Mouse (Mus musculus) lung, embryonic 16.5 days (tissue): Measurements from ENCODE around the gene Tfpt. TPM values are rescaled to one million over a fixed set of nuclear protein-coding genes. Genes with fewer than 3 reads are reported as not detected.

Experiments used
- ATAC-seq: fragments of 200-750 bp; cut with Nextera tagmentation; 2 replicates; pipeline ENCODE4 v1.8.0; 2017; ENCODE audit warnings: low read depth, mild to moderate bottlenecking, moderate library complexity
- H3K27ac ChIP-seq: fragments of 300-500 bp; sonication (generic); 2 replicates; pipeline ENCODE4 v1.5.1; 2014; ENCODE audit warnings: mild to moderate bottlenecking, control low read depth, low read length
- H3K27me3 ChIP-seq: fragments of 300-500 bp; sonication (generic); 2 replicates; pipeline ENCODE4 v1.6.1; 2014; ENCODE audit warnings: low read depth, low read length, mixed read lengths; ENCODE audit not compliant: control insufficient read depth, insufficient read depth
- H3K36me3 ChIP-seq: fragments of 300-500 bp; sonication (generic); 2 replicates; pipeline ENCODE4 v1.6.1; 2014; ENCODE audit warnings: low read length; ENCODE audit not compliant: control insufficient read depth, insufficient read depth
- H3K4me1 ChIP-seq: fragments of 300-500 bp; sonication (generic); replicated peaks from 2 replicates; pipeline ENCODE4 v1.6.1; 2014; ENCODE audit warnings: low read length, mixed read lengths; ENCODE audit not compliant: control insufficient read depth, insufficient read depth
- H3K4me2 ChIP-seq: fragments of 300-500 bp; sonication (generic); 2 replicates; pipeline ENCODE4 v1.6.1; 2014; ENCODE audit warnings: low read depth, low read length, control low read depth
- H3K4me3 ChIP-seq: fragments of 300-500 bp; sonication (generic); 2 replicates; pipeline ENCODE4 v1.5.1; 2014; ENCODE audit warnings: mild to moderate bottlenecking, low read length, control low read depth
- H3K9ac ChIP-seq: fragments of 300-500 bp; sonication (generic); 2 replicates; pipeline ENCODE4 v1.6.1; 2014; ENCODE audit warnings: low read length, control low read depth
- H3K9me3 ChIP-seq: fragments of 300-500 bp; sonication (generic); 2 replicates; pipeline ENCODE4 v1.6.1; 2016; ENCODE audit warnings: low read length; ENCODE audit not compliant: control insufficient read depth
- WGBS: fragments of 180-500 bp; shearing (Covaris S2); extraction: QIAGEN DNeasy Blood & Tissue Kit; methylation state at CpG from one replicate; pipeline ENCODE4 v1.1.7; 2014; 5-methylcytosine and 5-hydroxymethylcytosine counted together
- polyA plus RNA-seq: library from polyadenylated mRNA; unstranded; fragments of >200 nt; fragmentation: Nextera tagmentation; extraction: Ambion mirVana; gene quantifications from 2 replicates; pipeline ENCODE4 v1.2.1, GENCODE M21; 2015

The Tfpt gene
- polyA plus RNA-seq: 19.1 and 19.9 TPM in 2 replicates

GRCm38 (mm10) chr7:3629543-3630477, at the start of gene Tfpt, which contains the start of gene Prpf31:
TSS of gene Tfpt (minus strand) at chr7:3629929.
TSS of gene Prpf31 (plus strand) at chr7:3629985.
- ATAC-seq: peak; percentile 92
- H3K27ac ChIP-seq: peak within 1 kb of the TSS; percentile 86
- peak within 1 kb of the TSS; percentile 92 for H3K4me2 ChIP-seq
- under 1% methylated on average over 47 of the region's 47 CpGs for WGBS
- H3K9me3 ChIP-seq: no peaks in the 10 kb centered on the region
- H3K27me3 ChIP-seq: no peaks in the 10 kb centered on the region
- H3K4me1 ChIP-seq: peaks cover 17% of the 10 kb centered on the region
- peak within 1 kb of the TSS; percentile 61 for H3K4me3 ChIP-seq
- peak within 1 kb of the TSS; percentile 80 for H3K9ac ChIP-seq
- H3K36me3 ChIP-seq: peaks cover 4% of the 10 kb centered on the region; the same call in 1 of the 2 replicates

DNA sequence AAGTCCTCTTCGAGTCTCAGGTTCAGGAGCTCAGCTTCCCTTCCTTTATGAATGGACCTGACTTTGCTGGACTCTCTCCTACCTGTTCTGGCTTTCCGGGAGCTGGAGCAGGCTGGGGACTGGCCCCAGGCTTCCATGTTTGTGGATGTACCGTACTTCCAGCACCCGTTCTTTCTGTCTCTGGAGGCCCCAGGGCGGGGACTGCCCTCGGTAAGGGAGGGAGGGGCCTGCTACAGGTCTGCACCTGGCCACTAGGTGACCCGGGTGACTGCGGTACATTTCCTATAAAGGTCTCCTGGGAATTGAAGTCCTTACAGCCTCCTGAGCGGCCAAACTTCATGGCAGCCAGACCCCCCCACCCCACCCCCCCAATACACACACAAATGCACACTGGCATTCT, 47.6 kb upstream of the Tfpt start, which contains the start of gene Tmc4:
Gene Tmc4 (minus strand): TSS at position 212 of the 400 bp plus-strand sequence.
- Histone ChIP-seq H3K27ac (peak within 1 kb of the TSS; percentile 17; the same call in 1 of the 2 replicates), H3K9ac (peak within 1 kb of the TSS; percentile 63), H3K4me3 (peak within 1 kb of the TSS; percentile 44), H3K4me1 (no peaks in the 10 kb centered on the region), H3K9me3 (no peaks in the 10 kb centered on the region), H3K4me2 (peak within 1 kb of the TSS; percentile 41), H3K36me3 (0 out of 2 replicates have a peak, but pooled peaks cover 3% of the 10 kb centered on the region), H3K27me3 (no peaks in the 10 kb centered on the region)
- peak; percentile 83 for ATAC-seq
- WGBS: 42% methylated on average over 9 of the region's 9 CpGs

DNA sequence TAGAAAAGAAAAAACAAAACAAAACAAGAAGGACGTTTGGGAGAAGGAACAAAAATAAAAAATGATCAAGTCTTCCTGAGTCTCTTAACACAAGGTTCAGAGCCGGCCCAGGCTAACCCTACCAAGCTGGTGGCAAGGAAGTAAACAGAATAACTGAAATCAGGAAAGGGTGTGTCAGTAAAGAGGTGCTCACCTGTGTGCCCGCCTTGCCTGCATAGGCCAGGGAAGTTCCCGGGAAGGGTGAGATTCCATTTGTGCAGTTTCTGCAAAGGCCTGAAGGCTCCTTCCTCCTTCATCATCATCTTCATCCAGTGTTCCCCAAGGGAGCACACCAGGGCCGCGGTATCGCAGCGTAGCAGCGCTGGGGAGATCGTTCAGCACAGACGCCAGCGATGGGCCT, 46.6 kb upstream of the Tfpt start:
- Histone ChIP-seq H3K4me3 (peak overlapping the region; percentile 44), H3K9me3 (no peaks in the 10 kb centered on the region), H3K27ac (peak overlapping the region; percentile 17; the same call in 1 of the 2 replicates), H3K27me3 (no peaks in the 10 kb centered on the region), H3K4me1 (no peaks in the 10 kb centered on the region), H3K9ac (peak overlapping the region; percentile 63), H3K4me2 (peak overlapping the region; percentile 41), H3K36me3 (0 out of 2 replicates have a peak, but pooled peaks cover 3% of the 10 kb centered on the region)
- ATAC-seq: no peak
- WGBS: 76% methylated on average over 12 of the region's 12 CpGs

DNA sequence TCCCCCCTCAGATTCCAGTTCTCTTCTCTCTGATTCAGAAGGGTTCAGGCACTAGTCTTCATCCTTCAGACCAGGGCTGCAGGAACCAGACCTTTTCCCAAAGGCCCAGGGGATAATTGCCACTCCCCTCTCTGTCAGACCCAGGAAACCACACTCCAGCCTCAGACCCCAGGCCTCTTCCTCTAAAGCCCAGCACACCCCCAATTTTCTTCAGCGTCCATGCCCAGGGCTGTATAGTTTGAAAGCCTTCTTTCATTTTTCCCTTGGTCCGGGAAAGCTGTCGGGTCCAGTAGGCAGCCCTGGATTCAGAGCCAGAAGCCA, 45.5 kb upstream of the Tfpt start:
- Histone ChIP-seq H3K4me2 (no peak overlapping the region), H3K4me1 (no peaks in the 10 kb centered on the region), H3K27me3 (no peaks in the 10 kb centered on the region), H3K9me3 (no peaks in the 10 kb centered on the region), H3K9ac (no peak overlapping the region), H3K36me3 (0 out of 2 replicates have a peak, but pooled peaks cover 1% of the 10 kb centered on the region), H3K27ac (no peak overlapping the region), H3K4me3 (no peak overlapping the region)
- WGBS: 72% methylated on average over 3 of the region's 3 CpGs
- ATAC-seq: no peak

GRCm38 (mm10) chr7:3674507-3675227, 44.9 kb upstream of the Tfpt start:
- Histone ChIP-seq H3K4me1 (no peaks in the 10 kb centered on the region), H3K4me3 (no peak overlapping the region), H3K9me3 (no peaks in the 10 kb centered on the region), H3K4me2 (no peak overlapping the region), H3K27me3 (no peaks in the 10 kb centered on the region), H3K9ac (no peak overlapping the region), H3K27ac (no peak overlapping the region), H3K36me3 (no peaks in the 10 kb centered on the region)
- ATAC-seq: peak; percentile 82
- WGBS: 68% methylated on average over 10 of the region's 10 CpGs

DNA sequence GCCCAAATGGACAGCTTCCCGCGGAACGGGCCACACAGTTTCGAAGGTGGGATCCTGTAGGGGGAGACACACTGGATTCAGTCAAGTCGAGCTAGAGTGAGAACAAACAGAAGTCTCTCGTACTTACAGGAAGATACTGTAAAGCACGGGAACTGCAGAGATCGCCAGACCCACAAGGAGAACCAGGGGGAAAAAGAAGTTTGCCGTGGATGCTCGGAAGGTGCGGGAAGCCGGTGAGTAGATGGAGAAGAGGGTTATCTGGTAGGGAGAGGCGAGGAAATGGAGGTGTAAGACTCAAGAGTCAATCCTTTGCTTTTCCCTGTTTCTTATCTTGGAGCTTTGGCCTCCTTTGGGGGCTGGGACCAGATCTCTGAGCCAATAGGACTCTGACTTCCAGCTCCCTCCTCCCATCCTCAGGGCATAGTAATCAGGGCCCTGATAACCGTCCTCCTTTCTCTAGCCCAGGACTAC, 37.2 kb upstream of the Tfpt start:
- H3K27ac ChIP-seq: no peak overlapping the region
- H3K9me3 ChIP-seq: no peaks in the 10 kb centered on the region
- peak overlapping the region; percentile 38 for H3K4me2 ChIP-seq
- H3K9ac ChIP-seq: peak overlapping the region; percentile 49; the same call in 1 of the 2 replicates
- no peaks in the 10 kb centered on the region for H3K27me3 ChIP-seq
- H3K36me3 ChIP-seq: peaks cover 5% of the 10 kb centered on the region; the same call in 1 of the 2 replicates
- peak overlapping the region; percentile 24; the same call in 1 of the 2 replicates for H3K4me3 ChIP-seq
- H3K4me1 ChIP-seq: peaks cover 10% of the 10 kb centered on the region
- ATAC-seq: no peak
- 15% methylated on average over 14 of the region's 14 CpGs for WGBS

GRCm38 (mm10) chr7:3665215-3666114, 35.7 kb upstream of the Tfpt start, which contains the start of gene Leng1:
TSS of gene Leng1 (minus strand) at chr7:3665840.
- Histone ChIP-seq H3K36me3 (peaks cover 13% of the 10 kb centered on the region), H3K27me3 (no peaks in the 10 kb centered on the region), H3K9ac (peak within 1 kb of the TSS; percentile 78), H3K4me3 (peak within 1 kb of the TSS; percentile 66), H3K27ac (peak within 1 kb of the TSS; percentile 91), H3K4me2 (peak within 1 kb of the TSS; percentile 65), H3K9me3 (no peaks in the 10 kb centered on the region), H3K4me1 (peaks cover 10% of the 10 kb centered on the region)
- peak; percentile 98 for ATAC-seq
- WGBS: 2% methylated on average over 45 of the region's 45 CpGs

GRCm38 (mm10) chr7:3664524-3665214, 34.9 kb upstream of the Tfpt start:
- peak overlapping the region; percentile 66 for H3K4me3 ChIP-seq
- H3K9me3 ChIP-seq: no peaks in the 10 kb centered on the region
- peak overlapping the region; percentile 78 for H3K9ac ChIP-seq
- peaks cover 21% of the 10 kb centered on the region for H3K36me3 ChIP-seq
- H3K27me3 ChIP-seq: no peaks in the 10 kb centered on the region
- H3K4me2 ChIP-seq: peak overlapping the region; percentile 50
- WGBS: 19% methylated on average over 15 of the region's 15 CpGs
- peaks cover 10% of the 10 kb centered on the region for H3K4me1 ChIP-seq
- peak; percentile 50 for ATAC-seq
- H3K27ac ChIP-seq: peak overlapping the region; percentile 76
